Mouse (Mus musculus) liver, embryonic 16.5 days (tissue): ENCODE measurements around the gene Morc2a. TPM values are rescaled to one million over a fixed set of nuclear protein-coding genes. Genes with fewer than 3 reads are reported as not detected.

ENCODE experiments used
- ATAC-seq: fragments of 200-750 bp; cut with Nextera tagmentation; 2 replicates; pipeline ENCODE4 v1.8.0; 2017; ENCODE audit warnings: low read depth, mild to moderate bottlenecking, moderate number of reproducible peaks, moderate library complexity
- H3K27ac ChIP-seq: fragments of 300-500 bp; sonication (generic); 2 replicates; pipeline ENCODE4 v1.5.1; 2014; ENCODE audit warnings: mild to moderate bottlenecking, low read length
- H3K27me3 ChIP-seq: fragments of 300-500 bp; sonication (generic); 2 replicates; pipeline ENCODE4 v1.6.1; 2014; ENCODE audit warnings: low read depth, low read length, mixed read lengths; ENCODE audit not compliant: control insufficient read depth, insufficient read depth
- H3K36me3 ChIP-seq: fragments of 300-500 bp; sonication (generic); 2 replicates; pipeline ENCODE4 v1.6.1; 2014; ENCODE audit warnings: mild to moderate bottlenecking; ENCODE audit not compliant: control insufficient read depth, insufficient read depth
- H3K4me1 ChIP-seq: fragments of 300-500 bp; sonication (generic); 2 replicates; pipeline ENCODE4 v1.6.1; 2014; ENCODE audit warnings: low read depth, low read length, mixed read lengths; ENCODE audit not compliant: control insufficient read depth
- H3K4me2 ChIP-seq: fragments of 300-500 bp; sonication (generic); 2 replicates; pipeline ENCODE4 v1.6.1; 2014; ENCODE audit warnings: low read depth, low read length, mixed read lengths
- H3K4me3 ChIP-seq: fragments of 300-500 bp; sonication (generic); 2 replicates; pipeline ENCODE4 v1.5.1; 2014; ENCODE audit warnings: low read depth, mild to moderate bottlenecking, low read length
- H3K9ac ChIP-seq: fragments of 300-500 bp; sonication (generic); 2 replicates; pipeline ENCODE4 v1.6.1; 2014; ENCODE audit warnings: low read depth, low read length
- H3K9me3 ChIP-seq: fragments of 300-500 bp; sonication (generic); replicated peaks from 2 replicates; pipeline ENCODE4 v1.6.1; 2016; ENCODE audit warnings: low read length; ENCODE audit not compliant: control insufficient read depth
- WGBS: fragments of 180-500 bp; shearing (Covaris S2); extraction: QIAGEN DNeasy Blood & Tissue Kit; methylation state at CpG from one replicate; pipeline ENCODE4 v1.1.7; 2014; ENCODE audit not compliant: insufficient replicate concordance; 5-methylcytosine and 5-hydroxymethylcytosine counted together
- polyA plus RNA-seq: library from polyadenylated mRNA; unstranded; fragments of >200 nt; fragmentation: Nextera tagmentation; extraction: Ambion mirVana; gene quantifications from 2 replicates; pipeline ENCODE4 v1.2.1, GENCODE M21; 2015

Morc2a gene
- polyA plus RNA-seq, 1 experiment from 2014 or later = 5.8 TPM

DNA sequence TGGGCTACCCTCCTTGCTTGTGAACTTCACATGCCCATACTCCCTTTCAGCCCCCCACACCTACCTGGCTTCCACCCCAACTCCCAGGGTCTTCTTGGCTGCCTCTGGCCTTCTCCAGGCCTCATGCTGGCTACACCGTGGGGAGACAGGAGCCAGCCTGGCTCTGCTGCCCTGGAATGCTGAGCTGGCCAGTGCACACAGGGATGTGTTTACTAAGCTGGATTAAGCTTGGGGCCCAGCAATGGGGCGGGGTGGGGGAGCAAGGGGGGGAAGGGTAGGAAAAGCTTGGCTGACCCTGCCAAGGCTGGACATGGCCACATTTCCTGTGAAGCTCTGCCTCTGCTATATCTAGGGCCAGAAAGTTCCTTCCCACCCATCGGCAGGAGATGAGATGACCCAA, 73.0 kb downstream of the Morc2a start:
- Histone ChIP-seq H3K27me3 (no peaks in the 10 kb centered on the region), H3K4me3 (no peak overlapping the region), H3K4me1 (no peaks in the 10 kb centered on the region), H3K4me2 (no peak overlapping the region), H3K9me3 (no peaks in the 10 kb centered on the region), H3K27ac (no peak overlapping the region), H3K36me3 (no peaks in the 10 kb centered on the region), H3K9ac (no peak overlapping the region)
- ATAC-seq = no peak
- 51% methylated on average over 3 of the region's 3 CpGs for WGBS

DNA sequence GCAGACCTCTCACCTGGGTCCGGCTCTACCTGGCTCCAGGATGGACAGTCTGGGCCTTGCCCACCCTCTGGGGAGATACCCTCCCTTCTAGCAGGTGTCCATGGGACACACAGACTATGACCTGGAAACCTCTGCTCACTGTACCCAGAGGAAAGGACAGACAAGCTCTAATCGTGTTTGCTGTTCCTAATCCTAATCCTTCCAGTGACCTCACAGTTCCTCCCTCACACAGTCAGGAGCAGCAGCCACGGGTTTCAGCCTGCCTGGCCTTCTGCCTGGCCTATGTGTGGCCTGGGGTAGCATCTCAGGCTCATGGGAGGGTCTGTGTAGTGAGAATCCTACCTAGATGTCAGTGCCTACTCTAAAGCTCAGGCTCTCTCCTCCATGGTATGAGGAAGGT, 73.9 kb downstream of the Morc2a start:
- Histone ChIP-seq H3K4me2 (no peak overlapping the region), H3K4me1 (no peaks in the 10 kb centered on the region), H3K27ac (no peak overlapping the region), H3K9me3 (no peaks in the 10 kb centered on the region), H3K36me3 (no peaks in the 10 kb centered on the region), H3K27me3 (no peaks in the 10 kb centered on the region), H3K9ac (no peak overlapping the region), H3K4me3 (no peak overlapping the region)
- WGBS = 37% methylated on average over 3 of the region's 3 CpGs
- ATAC-seq = no peak

DNA sequence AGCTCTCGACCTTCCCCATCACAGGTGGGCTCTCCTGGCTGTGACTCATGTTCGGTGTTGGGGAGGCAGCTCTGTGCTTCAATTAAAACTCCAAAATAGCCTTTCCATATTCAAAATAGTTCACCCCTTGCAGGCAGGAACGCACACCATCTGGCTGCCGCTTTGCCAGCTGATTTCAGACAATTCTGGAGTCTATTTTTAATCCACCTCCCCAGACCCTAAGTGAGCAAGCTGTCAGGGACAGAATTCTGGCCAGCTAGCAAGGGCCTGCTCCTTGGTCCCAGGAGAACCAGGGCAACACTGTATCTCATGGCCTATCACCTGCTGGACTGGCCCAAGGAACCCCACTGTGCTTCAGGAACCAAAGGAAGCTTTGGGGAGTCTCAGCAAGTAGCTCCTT, 74.9 kb downstream of the Morc2a start:
- no peaks in the 10 kb centered on the region for H3K4me1 ChIP-seq
- no peaks in the 10 kb centered on the region for H3K9me3 ChIP-seq
- no peak overlapping the region for H3K4me3 ChIP-seq
- ATAC-seq = no peak
- no peaks in the 10 kb centered on the region for H3K27me3 ChIP-seq
- H3K4me2 ChIP-seq = no peak overlapping the region
- H3K9ac ChIP-seq = no peak overlapping the region
- 49% methylated on average over 4 of the region's 4 CpGs for WGBS
- H3K27ac ChIP-seq = no peak overlapping the region
- H3K36me3 ChIP-seq = no peaks in the 10 kb centered on the region

DNA sequence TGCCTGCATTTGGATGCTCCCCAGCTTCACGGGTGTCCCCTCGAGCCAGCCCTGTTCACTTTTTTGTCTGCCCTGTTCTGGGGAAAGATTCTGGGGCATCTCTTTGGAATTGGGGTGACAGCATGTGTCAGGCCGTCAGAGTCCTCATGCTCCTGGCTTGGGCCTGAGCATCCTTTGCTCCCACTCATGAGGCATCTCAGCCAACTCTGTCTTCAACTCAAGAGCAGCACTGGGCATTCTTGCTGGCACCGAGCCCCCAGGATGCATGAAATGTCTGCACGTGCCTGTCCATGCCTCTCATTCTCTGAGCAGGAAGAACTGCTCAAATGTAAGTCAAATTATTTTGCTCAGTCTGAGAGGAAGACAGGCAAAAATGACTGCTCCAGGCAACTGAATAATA, 75.7 kb downstream of the Morc2a start:
- no peaks in the 10 kb centered on the region for H3K27me3 ChIP-seq
- no peak overlapping the region for H3K27ac ChIP-seq
- no peaks in the 10 kb centered on the region for H3K9me3 ChIP-seq
- no peak overlapping the region for H3K4me2 ChIP-seq
- H3K4me3 ChIP-seq = no peak overlapping the region
- 47% methylated on average over 5 of the region's 5 CpGs for WGBS
- ATAC-seq = no peak
- H3K36me3 ChIP-seq = no peaks in the 10 kb centered on the region
- H3K9ac ChIP-seq = no peak overlapping the region
- H3K4me1 ChIP-seq = no peaks in the 10 kb centered on the region

DNA sequence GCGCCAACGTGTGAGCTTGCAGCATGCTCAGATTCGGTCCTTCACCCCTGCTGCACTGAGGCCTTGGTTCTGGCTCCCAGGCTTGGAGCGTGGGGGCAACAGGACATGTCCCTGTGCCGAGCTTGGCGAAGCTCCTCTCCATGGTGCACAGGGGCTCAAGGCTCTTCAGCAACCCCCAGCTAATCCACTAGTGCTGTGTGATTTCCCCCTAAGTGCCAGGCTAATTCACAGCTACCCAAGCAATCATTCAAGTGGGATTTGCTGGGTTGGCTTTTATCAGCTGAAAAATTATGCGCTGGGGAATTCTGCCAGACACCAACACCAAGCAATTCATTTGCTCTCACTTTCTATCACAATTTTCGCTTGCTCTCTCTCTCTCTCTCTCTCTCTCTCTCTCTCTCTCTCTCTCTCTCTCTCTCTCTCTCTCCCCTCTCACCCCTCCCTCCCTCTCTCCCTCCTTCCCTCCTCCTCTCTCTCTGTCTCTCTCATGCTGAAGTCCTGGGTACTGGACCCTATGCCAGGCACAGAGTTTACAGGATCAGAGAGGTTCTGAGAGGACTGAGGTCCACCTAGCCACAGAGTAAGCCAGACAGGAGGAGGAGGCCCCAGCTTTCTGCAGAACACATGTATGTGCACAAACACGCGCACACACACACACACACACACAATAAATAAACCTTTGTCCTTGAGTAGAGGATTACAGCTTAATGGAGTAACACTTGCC, 76.5 kb downstream of the Morc2a start:
- ATAC-seq = no peak
- Histone ChIP-seq H3K4me3 (no peak overlapping the region), H3K9ac (no peak overlapping the region), H3K27me3 (no peaks in the 10 kb centered on the region), H3K27ac (no peak overlapping the region), H3K36me3 (no peaks in the 10 kb centered on the region), H3K9me3 (no peaks in the 10 kb centered on the region), H3K4me1 (no peaks in the 10 kb centered on the region), H3K4me2 (no peak overlapping the region)
- WGBS = 47% methylated on average over 10 of the region's 10 CpGs

DNA sequence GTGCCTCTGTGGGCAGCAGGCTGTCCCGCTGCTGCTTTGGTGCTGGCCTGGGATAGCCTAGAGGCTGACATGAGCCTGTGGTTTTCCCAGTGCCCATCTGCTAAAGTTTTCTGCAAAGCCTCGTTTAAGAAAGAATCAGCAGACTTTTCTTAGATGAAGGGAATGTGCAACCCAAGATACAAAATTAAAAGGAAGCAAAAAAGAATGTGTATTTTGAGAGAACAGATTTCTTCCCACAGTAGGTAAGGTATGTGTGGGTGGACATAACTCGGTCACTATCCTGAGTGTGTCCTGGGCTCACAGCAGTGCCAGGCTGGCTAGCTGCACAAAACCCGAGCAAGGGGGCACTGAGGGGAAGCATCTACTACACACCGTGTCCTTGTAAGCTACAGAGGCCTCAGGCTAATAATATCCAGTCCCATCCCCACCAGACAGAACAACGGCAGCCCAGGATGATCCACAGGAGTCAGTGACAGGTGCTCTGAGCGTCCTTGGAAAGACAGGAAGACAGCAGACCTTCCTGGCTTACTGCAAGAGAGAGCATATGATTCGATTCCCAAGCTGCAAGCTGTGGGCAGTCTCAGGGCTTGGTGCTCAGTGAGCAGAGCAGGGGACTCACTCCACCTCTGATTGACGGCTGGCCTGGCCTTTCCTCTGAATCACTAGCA, 78.6 kb downstream of the Morc2a start:
- ATAC-seq = no peak
- no peaks in the 10 kb centered on the region for H3K27me3 ChIP-seq
- no peak overlapping the region for H3K4me2 ChIP-seq
- H3K27ac ChIP-seq = no peak overlapping the region
- WGBS = 46% methylated on average over 9 of the region's 9 CpGs
- no peaks in the 10 kb centered on the region for H3K36me3 ChIP-seq
- H3K9me3 ChIP-seq = no peaks in the 10 kb centered on the region
- no peak overlapping the region for H3K9ac ChIP-seq
- H3K4me3 ChIP-seq = no peak overlapping the region
- no peaks in the 10 kb centered on the region for H3K4me1 ChIP-seq

DNA sequence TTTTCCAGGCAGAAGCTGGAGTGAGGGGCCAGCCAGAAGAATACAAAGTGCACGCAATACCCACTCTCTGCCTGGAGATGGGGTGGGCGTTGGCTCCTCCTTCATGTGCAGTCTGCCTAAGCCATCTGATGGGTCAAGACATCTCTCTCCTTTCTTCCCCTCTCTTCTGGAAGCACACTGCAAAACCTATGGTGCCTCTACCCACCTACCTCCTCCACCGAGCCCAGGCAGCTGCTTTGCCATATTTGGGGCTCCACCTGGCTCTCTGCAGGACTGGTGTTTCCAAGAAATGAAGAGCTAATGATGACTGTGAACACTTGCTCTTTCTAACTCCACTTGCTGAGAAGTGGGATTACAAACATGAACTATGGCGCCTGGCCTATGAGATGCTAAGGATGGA, 82.5 kb downstream of the Morc2a start:
- H3K4me2 ChIP-seq = no peak overlapping the region
- no peak overlapping the region for H3K4me3 ChIP-seq
- H3K27ac ChIP-seq = no peak overlapping the region
- no peaks in the 10 kb centered on the region for H3K4me1 ChIP-seq
- 53% methylated on average over 4 of the region's 4 CpGs for WGBS
- ATAC-seq = no peak
- H3K36me3 ChIP-seq = no peaks in the 10 kb centered on the region
- H3K27me3 ChIP-seq = no peaks in the 10 kb centered on the region
- no peaks in the 10 kb centered on the region for H3K9me3 ChIP-seq
- no peak overlapping the region for H3K9ac ChIP-seq

DNA sequence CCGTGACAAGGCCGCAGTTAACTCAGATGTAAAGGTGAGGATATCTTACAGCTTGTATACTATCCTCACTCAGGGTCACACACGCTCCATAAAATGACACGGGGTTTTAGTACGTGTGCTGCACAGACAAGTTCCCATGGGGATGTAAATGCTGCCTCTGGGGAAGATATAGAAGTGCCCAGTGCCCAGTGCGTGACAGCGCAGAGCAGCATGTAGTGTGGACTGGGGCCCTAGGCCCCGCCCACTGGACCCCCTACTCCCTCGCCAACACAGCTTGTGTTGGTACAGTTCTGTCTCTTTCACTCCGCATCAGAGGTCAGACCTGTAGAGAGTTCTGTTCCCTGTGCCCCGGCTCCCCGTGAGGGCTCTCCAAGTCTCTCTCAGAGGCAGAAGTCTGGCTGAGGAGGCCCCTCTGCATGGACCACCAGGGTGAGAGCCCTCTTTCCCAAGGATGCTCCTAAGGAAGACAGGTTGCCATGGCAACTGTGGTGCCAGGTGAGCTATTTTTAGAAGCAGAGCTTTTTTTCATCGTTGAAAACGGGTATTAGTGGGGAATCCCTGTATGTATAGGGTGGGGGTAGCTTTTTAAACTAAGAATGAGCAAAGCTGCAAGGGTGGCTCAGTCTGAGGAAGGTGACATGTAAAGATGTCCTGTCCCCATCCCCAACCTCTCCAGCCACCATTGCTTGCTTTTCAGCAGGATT, 85.1 kb downstream of the Morc2a start:
- Histone ChIP-seq H3K27me3 (no peaks in the 10 kb centered on the region), H3K4me3 (no peak overlapping the region), H3K4me1 (no peaks in the 10 kb centered on the region), H3K27ac (no peak overlapping the region), H3K9ac (no peak overlapping the region), H3K36me3 (no peaks in the 10 kb centered on the region), H3K4me2 (no peak overlapping the region), H3K9me3 (no peaks in the 10 kb centered on the region)
- no peak for ATAC-seq
- WGBS = 70% methylated on average over 14 of the region's 14 CpGs

DNA sequence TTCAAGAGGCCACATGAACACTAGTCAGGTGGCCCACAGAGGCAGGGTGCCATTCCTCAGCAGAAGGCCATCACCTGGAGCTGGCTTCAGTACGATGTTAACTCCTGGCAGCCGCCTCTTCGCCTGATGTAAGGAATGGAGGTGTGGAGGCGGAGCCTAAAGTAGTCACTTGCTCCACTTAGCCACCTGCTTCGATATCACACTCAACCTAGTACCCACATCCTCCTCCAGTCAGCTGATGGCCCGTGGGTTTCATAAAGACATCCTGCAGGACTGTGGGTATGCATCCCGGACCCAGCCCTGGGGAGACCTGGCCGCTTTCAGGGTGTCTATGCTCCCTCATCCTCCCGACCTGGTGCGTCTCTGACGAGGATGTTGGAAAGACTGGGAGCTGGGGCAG, 86.7 kb downstream of the Morc2a start:
- 62% methylated on average over 11 of the region's 11 CpGs for WGBS
- Histone ChIP-seq H3K4me2 (no peak overlapping the region), H3K9me3 (no peaks in the 10 kb centered on the region), H3K9ac (no peak overlapping the region), H3K27ac (no peak overlapping the region), H3K27me3 (no peaks in the 10 kb centered on the region), H3K36me3 (no peaks in the 10 kb centered on the region), H3K4me3 (no peak overlapping the region), H3K4me1 (no peaks in the 10 kb centered on the region)
- ATAC-seq = no peak
